Mouse (Mus musculus) erythroid progenitor cell, adult 5-6 weeks (primary cell): ENCODE data around the gene Hist1h2bk. TPM values are rescaled to one million over a fixed set of nuclear protein-coding genes. Genes with fewer than 3 reads are reported as not detected.
"Not testable (repeated sequence)": the region's sequence is repeated elsewhere in the genome, so short reads cannot be mapped to it uniquely, and the experiment has no call there.

Experiments used
- ATAC-seq: replicated peaks from 2 replicates; pipeline ENCODE4 v1.8.0; 2016; ENCODE audit warnings: moderate number of reproducible peaks, mild to moderate bottlenecking, moderate TSS enrichment, inconsistent platforms; ENCODE audit not compliant: poor library complexity, low FRiP score, severe bottlenecking
- total RNA-seq, 2 experiments: library from RNA; stranded (forward) in 1 of 2; stranded (reverse) in 1 of 2; fragments of 150-400 nt in 1 of 2; fragments of 186-747, 209-891 nt in 1 of 2; gene quantifications; 2 replicates each; pipeline versions ENCODE4 v1.2.3 to v1.2.4; 2015 to 2017; ENCODE audit warnings: low replicate concordance in 2 of 2

The Hist1h2bk gene
- total RNA-seq, 2 experiments from 2014 or later = 206 to 2,906 TPM

DNA sequence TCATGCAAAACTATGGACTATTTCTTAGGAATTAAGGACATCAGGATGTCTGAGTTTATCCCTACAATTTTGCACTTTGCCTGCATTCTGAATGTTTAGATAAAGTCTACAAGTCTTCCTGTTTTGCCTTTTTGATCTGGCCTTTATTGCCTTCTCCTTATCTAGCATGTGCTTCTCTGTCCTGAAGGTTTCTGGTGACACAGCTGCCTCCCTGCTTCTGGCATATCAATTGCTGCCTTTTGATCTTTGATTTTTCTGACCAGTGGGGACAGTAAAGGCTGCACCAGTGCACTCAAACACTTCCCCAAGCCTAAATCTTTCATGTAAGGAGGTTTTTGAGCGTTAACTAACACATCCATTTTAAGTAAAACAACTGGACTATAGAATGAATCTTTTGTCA lies 27.8 kb downstream of the Hist1h2bk start:
- ATAC-seq = no peak

DNA sequence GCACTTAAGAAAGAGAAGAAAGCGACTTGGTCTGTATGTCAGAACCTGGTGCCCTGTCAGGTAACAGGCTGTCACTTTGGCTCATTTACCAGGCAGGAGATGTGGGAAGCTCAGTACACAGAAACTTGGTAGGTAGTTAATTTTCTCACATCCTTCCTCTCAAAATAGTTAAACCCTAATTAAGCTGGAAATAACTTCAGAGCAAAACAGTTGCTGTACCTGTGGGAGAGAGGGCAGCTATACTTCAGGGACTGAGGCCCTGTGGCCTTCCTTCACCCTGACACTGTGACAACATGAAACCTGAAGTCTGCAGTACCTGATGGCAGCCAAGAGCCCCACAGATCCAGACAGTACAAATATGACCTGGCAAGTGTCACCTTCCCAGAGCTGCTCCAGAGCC lies 48.5 kb downstream of the Hist1h2bk start, which contains the start of gene Vmn1r188:
Gene Vmn1r188 (plus strand): TSS at position 301 of the 400 bp plus-strand sequence.
- ATAC-seq = not testable (repeated sequence)

Other genes starting within 250 kb of the Hist1h2bk start
- gene Hist1h2an, start 248.7 kb upstream of the Hist1h2bk start, total RNA-seq (2015; ENCODE audit: low replicate concordance) = 9.4 and 13.4 TPM in 2 replicates
- gene Hist1h2an, start 248.7 kb upstream of the Hist1h2bk start, total RNA-seq (2017; ENCODE audit: low replicate concordance) = 1,681 and 2,099 TPM in 2 replicates
- gene Hist1h2bp, start 248.4 kb upstream of the Hist1h2bk start, total RNA-seq (2015; ENCODE audit: low replicate concordance) = 31.0 and 96.0 TPM in 2 replicates
- 241 and 315 TPM in 2 replicates for gene Hist1h2bp, start 248.4 kb upstream of the Hist1h2bk start, total RNA-seq (2017; ENCODE audit: low replicate concordance)
- gene Hist1h2bq, start 225.7 kb upstream of the Hist1h2bk start, total RNA-seq (2015; ENCODE audit: low replicate concordance) = 607 and 1,040 TPM in 2 replicates
- gene Hist1h2bq, start 225.7 kb upstream of the Hist1h2bk start, total RNA-seq (2017; ENCODE audit: low replicate concordance) = 124 and 1,223 TPM in 2 replicates
- gene Hist1h2ao, start 225.4 kb upstream of the Hist1h2bk start, total RNA-seq (2015; ENCODE audit: low replicate concordance) = 587 and 743 TPM in 2 replicates
- gene Hist1h2ao, start 225.4 kb upstream of the Hist1h2bk start, total RNA-seq (2017; ENCODE audit: low replicate concordance) = 2,181 TPM in 1 of 2 replicates, not detected in the other
- 328 and 512 TPM in 2 replicates for gene Hist1h4m, start 224.1 kb upstream of the Hist1h2bk start, total RNA-seq (2015; ENCODE audit: low replicate concordance)
- 4,244 and 7,239 TPM in 2 replicates for gene Hist1h4m, start 224.1 kb upstream of the Hist1h2bk start, total RNA-seq (2017; ENCODE audit: low replicate concordance)
- gene Hist1h4n, start 203.7 kb upstream of the Hist1h2bk start, total RNA-seq (2015; ENCODE audit: low replicate concordance) = 169 and 258 TPM in 2 replicates
- gene Hist1h4n, start 203.7 kb upstream of the Hist1h2bk start, total RNA-seq (2017; ENCODE audit: low replicate concordance) = 2,740 and 4,790 TPM in 2 replicates
- gene Hist1h2ap, start 202.4 kb upstream of the Hist1h2bk start, total RNA-seq (2015; ENCODE audit: low replicate concordance) = 209 and 329 TPM in 2 replicates
- gene Hist1h2ap, start 202.4 kb upstream of the Hist1h2bk start, total RNA-seq (2017; ENCODE audit: low replicate concordance) = 6,300 and 16,342 TPM in 2 replicates
- gene Hist1h2br, start 202.1 kb upstream of the Hist1h2bk start, total RNA-seq (2015; ENCODE audit: low replicate concordance) = 696 and 939 TPM in 2 replicates
- gene Hist1h2br, start 202.1 kb upstream of the Hist1h2bk start, total RNA-seq (2017; ENCODE audit: low replicate concordance) = 393 and 1,610 TPM in 2 replicates
- gene Zfp184, start 90.8 kb upstream of the Hist1h2bk start, total RNA-seq (2015; ENCODE audit: low replicate concordance) = not detected in 2 replicates
- gene Zfp184, start 90.8 kb upstream of the Hist1h2bk start, total RNA-seq (2017; ENCODE audit: low replicate concordance) = 1.3 TPM in 1 of 2 replicates, not detected in the other
- gene Pom121l2, start 54.7 kb upstream of the Hist1h2bk start, total RNA-seq (2015; ENCODE audit: low replicate concordance) = not detected in 2 replicates
- not detected in 2 replicates for gene Pom121l2, start 54.7 kb upstream of the Hist1h2bk start, total RNA-seq (2017; ENCODE audit: low replicate concordance)
- gene Prss16, start 26.1 kb upstream of the Hist1h2bk start, total RNA-seq (2015; ENCODE audit: low replicate concordance) = 4.0 TPM in 1 of 2 replicates, not detected in the other
- not detected in 2 replicates for gene Prss16, start 26.1 kb upstream of the Hist1h2bk start, total RNA-seq (2017; ENCODE audit: low replicate concordance)
- 4.6 TPM in 1 of 2 replicates, not detected in the other for gene Hist1h2ah, start 302 bp upstream of the Hist1h2bk start, total RNA-seq (2015; ENCODE audit: low replicate concordance)
- gene Hist1h2ah, start 302 bp upstream of the Hist1h2bk start, total RNA-seq (2017; ENCODE audit: low replicate concordance) = 2,615 and 4,600 TPM in 2 replicates
- gene Hist1h4i, start 5.5 kb downstream of the Hist1h2bk start, total RNA-seq (2015; ENCODE audit: low replicate concordance) = 116 and 173 TPM in 2 replicates
- gene Hist1h4i, start 5.5 kb downstream of the Hist1h2bk start, total RNA-seq (2017; ENCODE audit: low replicate concordance) = 364 and 489 TPM in 2 replicates
- 142 and 172 TPM in 2 replicates for gene Hist1h2ag, start 7.1 kb downstream of the Hist1h2bk start, total RNA-seq (2015; ENCODE audit: low replicate concordance)
- gene Hist1h2ag, start 7.1 kb downstream of the Hist1h2bk start, total RNA-seq (2017; ENCODE audit: low replicate concordance) = 3,967 and 4,951 TPM in 2 replicates
- 153 and 245 TPM in 2 replicates for gene Hist1h2bj, start 7.3 kb downstream of the Hist1h2bk start, total RNA-seq (2015; ENCODE audit: low replicate concordance)
- 1,461 and 1,550 TPM in 2 replicates for gene Hist1h2bj, start 7.3 kb downstream of the Hist1h2bk start, total RNA-seq (2017; ENCODE audit: low replicate concordance)
- gene Vmn1r188, start 48.6 kb downstream of the Hist1h2bk start, total RNA-seq (2015; ENCODE audit: low replicate concordance) = not detected in 2 replicates
- 0.26 TPM in 1 of 2 replicates, not detected in the other for gene Vmn1r188, start 48.6 kb downstream of the Hist1h2bk start, total RNA-seq (2017; ENCODE audit: low replicate concordance)
- gene Vmn1r189, start 70.0 kb downstream of the Hist1h2bk start, total RNA-seq (2015; ENCODE audit: low replicate concordance) = 0.36 TPM in 1 of 2 replicates, not detected in the other
- not detected in 2 replicates for gene Vmn1r189, start 70.0 kb downstream of the Hist1h2bk start, total RNA-seq (2017; ENCODE audit: low replicate concordance)
- gene Vmn1r191, start 148.1 kb downstream of the Hist1h2bk start, total RNA-seq (2015; ENCODE audit: low replicate concordance) = not detected in 2 replicates
- gene Vmn1r191, start 148.1 kb downstream of the Hist1h2bk start, total RNA-seq (2017; ENCODE audit: low replicate concordance) = not detected in 2 replicates
- not detected in 2 replicates for gene Vmn1r192, start 155.3 kb downstream of the Hist1h2bk start, total RNA-seq (2015; ENCODE audit: low replicate concordance)
- gene Vmn1r192, start 155.3 kb downstream of the Hist1h2bk start, total RNA-seq (2017; ENCODE audit: low replicate concordance) = not detected in 2 replicates
- gene Vmn1r193, start 187.3 kb downstream of the Hist1h2bk start, total RNA-seq (2015; ENCODE audit: low replicate concordance) = not detected in 2 replicates
- gene Vmn1r193, start 187.3 kb downstream of the Hist1h2bk start, total RNA-seq (2017; ENCODE audit: low replicate concordance) = not detected in 2 replicates
- gene Vmn1r194, start 208.3 kb downstream of the Hist1h2bk start, total RNA-seq (2015; ENCODE audit: low replicate concordance) = not detected in 2 replicates
- not detected in 2 replicates for gene Vmn1r194, start 208.3 kb downstream of the Hist1h2bk start, total RNA-seq (2017; ENCODE audit: low replicate concordance)
- not detected in 2 replicates for gene Vmn1r195, start 234.7 kb downstream of the Hist1h2bk start, total RNA-seq (2015; ENCODE audit: low replicate concordance)
- gene Vmn1r195, start 234.7 kb downstream of the Hist1h2bk start, total RNA-seq (2017; ENCODE audit: low replicate concordance) = not detected in 2 replicates